Mouse (Mus musculus) stomach, postnatal 0 days (tissue): ENCODE data around the gene Arhgef2.

Experiments
- CTCF ChIP-seq: IDR thresholded peaks from 2 replicates; pipeline ENCODE4 v1.5.1; 2016; ENCODE audit warnings: antibody characterized with exemption, low read depth, mild to moderate bottlenecking, moderate library complexity
- EP300 ChIP-seq: optimal IDR thresholded peaks from 2 replicates; pipeline ENCODE3; 2016; ENCODE audit warnings: antibody characterized with exemption

DNA sequence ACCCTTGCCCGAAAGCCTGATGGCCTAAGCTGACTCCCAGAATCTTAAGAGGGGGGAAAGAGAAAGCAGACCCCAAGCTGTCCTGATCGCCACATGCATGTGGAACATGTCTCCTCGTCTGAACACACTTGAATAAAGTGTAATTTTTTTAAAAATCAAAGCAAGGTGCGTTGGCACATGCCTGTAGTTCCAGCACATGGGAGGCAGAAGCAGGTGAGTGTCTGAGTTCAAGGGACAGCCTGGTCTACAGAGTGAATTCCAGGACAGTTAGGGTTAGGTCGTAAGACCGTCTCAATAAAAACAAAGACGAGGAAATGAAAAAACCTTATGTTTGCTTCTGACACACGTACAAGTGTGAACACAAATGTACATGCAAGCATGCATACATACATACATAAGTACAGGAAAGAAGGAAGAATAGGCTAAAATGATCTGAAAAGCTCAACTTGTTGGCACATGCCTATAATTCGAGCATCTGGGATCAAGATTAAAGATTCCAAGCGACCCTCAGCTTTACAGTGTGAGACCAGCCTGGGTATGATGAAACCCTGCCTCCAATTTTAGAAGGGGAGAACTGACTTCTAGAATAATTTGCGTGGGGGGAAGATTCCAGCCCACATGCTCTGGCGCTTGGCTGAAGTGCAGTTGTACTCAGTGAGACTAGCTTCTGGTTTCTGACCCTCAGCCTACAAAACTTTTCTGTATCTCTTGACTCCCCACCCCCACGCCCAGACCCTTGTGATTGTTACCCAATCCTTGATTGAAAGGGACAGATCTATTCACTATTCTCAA is 45.1 kb downstream of the Arhgef2 start:
- TF ChIP-seq CTCF = no peak
- TF ChIP-seq EP300 = no peak
